Mouse (Mus musculus) layer of hippocampus, adult 2 months (tissue): ENCODE data around the gene Shisal2a. TPM values are rescaled to one million over a fixed set of nuclear protein-coding genes. Genes with fewer than 3 reads are reported as not detected.

Source experiments
- DNase-seq, 2 experiments: peaks; one replicate each; pipeline ENCODE4 v3.0.0; 2022; ENCODE audit warnings: low spot score in 2 of 2
- H3K27ac ChIP-seq: fragments of 200-600 bp; 2 replicates; pipeline ENCODE4 v1.8.1; 2022
- H3K4me3 ChIP-seq: fragments of 200-600 bp; 2 replicates; pipeline ENCODE4 v1.8.1; 2022; ENCODE audit warnings: mild to moderate bottlenecking
- CTCF ChIP-seq: fragments of 200-600 bp; conservative IDR thresholded peaks from 2 replicates; pipeline ENCODE4 v1.8.1; 2022; ENCODE audit warnings: antibody characterized with exemption, mild to moderate bottlenecking, moderate library complexity
- total RNA-seq, 2 experiments: library from RNA; stranded (reverse); gene quantifications; 2 replicates each; pipeline ENCODE4 v1.2.3; 2021

The Shisal2a gene
- total RNA-seq, 2 experiments from 2014 or later = not detected

DNA sequence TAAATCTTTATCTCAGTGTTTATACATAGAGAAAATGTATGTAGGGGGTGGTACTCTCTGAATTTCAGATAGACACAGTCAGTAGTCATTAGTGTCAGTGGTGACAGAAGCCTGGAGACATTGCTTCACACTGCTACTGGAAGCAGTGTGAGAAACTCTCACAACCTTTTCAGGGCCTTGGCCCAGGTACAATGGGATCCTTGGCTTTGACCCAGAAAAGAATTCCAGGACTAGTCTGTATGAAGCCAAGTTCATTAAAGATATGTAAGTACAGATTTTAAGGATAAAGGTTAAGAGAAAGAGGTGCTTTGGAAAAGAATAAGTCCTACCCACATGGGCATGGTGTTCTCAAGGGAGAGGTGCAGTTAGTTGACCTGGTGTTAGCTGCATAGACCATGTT lies 11.1 kb upstream of the Shisal2a start:
- no peak for DNase-seq
- H3K4me3 ChIP-seq = no peak overlapping the region
- no peak overlapping the region for H3K27ac ChIP-seq
- TF ChIP-seq CTCF = no peak

GRCm38 (mm10) chr4:108392558-108392957 lies 9.4 kb upstream of the Shisal2a start:
- Histone ChIP-seq H3K4me3 (no peak overlapping the region), H3K27ac (no peak overlapping the region)
- no peak for DNase-seq
- no peak for TF ChIP-seq CTCF

GRCm38 (mm10) chr4:108391124-108391523 lies 8.0 kb upstream of the Shisal2a start:
- Histone ChIP-seq H3K4me3 (no peak overlapping the region), H3K27ac (no peak overlapping the region)
- no peak for DNase-seq
- no peak for TF ChIP-seq CTCF

GRCm38 (mm10) chr4:108388741-108389140 lies 5.6 kb upstream of the Shisal2a start:
- H3K27ac ChIP-seq = no peak overlapping the region
- no peak overlapping the region for H3K4me3 ChIP-seq
- DNase-seq = no peak
- TF ChIP-seq CTCF = no peak

GRCm38 (mm10) chr4:108387681-108388253 lies 4.6 kb upstream of the Shisal2a start:
- Histone ChIP-seq H3K4me3 (peak overlapping the region; percentile 50), H3K27ac (peak overlapping the region; percentile 25; the same call in 1 of the 2 replicates)
- peak; percentile 23 to 29 for DNase-seq
- TF ChIP-seq CTCF = peak; percentile 32

DNA sequence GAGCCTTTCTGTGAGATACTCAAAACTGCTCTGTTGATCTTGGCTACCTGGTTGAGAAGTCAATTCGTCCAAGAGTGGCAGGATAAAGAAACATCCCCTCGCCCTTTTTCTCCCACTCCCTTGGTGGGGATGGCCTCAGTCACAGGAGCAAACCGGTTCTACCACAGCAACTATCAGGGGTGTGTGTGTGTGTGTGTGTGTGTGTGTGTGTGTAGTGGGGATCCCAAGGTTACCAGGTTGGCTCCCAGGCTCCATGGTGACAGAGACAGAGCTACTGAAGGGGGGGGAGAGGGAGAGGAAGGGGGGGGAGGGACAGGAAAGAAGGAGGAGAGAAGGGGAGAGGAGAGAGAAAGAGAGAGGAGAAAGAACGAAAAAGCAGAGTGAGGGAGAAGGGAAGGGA lies 4.0 kb upstream of the Shisal2a start:
- Histone ChIP-seq H3K4me3 (peak overlapping the region; percentile 50; the same call in 1 of the 2 replicates), H3K27ac (no peak overlapping the region; the same call in 1 of the 2 replicates)
- TF ChIP-seq CTCF = no peak
- no peak for DNase-seq

- Histone ChIP-seq H3K4me3 (no peak overlapping the region), H3K27ac (no peak overlapping the region)
- no peak for TF ChIP-seq CTCF
- DNase-seq = no peak
Measured at GRCm38 (mm10) chr4:108386087-108386486, 2.9 kb upstream of the Shisal2a start.

DNA sequence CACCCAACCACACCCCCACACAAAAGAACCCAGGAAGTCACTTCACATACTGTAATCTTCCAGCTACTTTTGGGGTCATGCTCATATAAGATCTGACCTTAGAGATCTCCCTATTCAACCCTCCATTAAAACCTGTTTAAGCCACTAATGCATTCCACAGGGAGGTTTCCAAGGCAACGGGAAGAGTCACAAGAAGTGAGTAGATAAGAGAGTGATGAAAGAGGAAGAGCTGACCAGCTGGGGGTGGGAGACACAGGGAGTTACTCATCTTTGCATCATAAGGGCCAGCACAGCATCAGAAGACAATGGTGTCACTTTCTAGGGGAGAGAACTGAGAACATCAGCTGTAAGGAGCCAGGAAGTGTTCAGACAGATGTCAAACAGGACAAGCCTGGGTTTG lies 3.0 kb downstream of the Shisal2a start:
- TF ChIP-seq CTCF = no peak
- Histone ChIP-seq H3K27ac (no peak overlapping the region), H3K4me3 (no peak overlapping the region)
- no peak for DNase-seq

DNA sequence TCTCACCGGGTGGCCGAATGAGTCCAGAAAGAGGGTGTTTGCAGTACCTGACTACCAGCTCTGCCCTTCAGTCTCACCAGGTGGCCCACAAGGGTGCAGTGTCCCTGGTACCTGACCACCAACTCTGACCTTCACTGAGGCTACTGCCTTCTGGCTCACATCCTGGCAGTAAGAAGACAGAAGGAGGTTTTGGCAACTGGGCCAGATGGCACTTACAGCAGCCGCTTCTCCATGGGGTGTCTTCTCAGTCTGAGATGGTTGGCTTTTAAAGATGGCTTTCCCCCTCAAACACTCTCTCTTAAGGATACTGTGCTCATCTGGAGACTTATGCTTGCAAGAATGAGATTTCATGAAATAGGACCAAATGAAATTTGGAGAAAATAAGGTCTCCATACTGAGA lies 3.7 kb downstream of the Shisal2a start:
- H3K4me3 ChIP-seq = no peak overlapping the region
- TF ChIP-seq CTCF = no peak
- no peak for DNase-seq
- H3K27ac ChIP-seq = no peak overlapping the region

DNA sequence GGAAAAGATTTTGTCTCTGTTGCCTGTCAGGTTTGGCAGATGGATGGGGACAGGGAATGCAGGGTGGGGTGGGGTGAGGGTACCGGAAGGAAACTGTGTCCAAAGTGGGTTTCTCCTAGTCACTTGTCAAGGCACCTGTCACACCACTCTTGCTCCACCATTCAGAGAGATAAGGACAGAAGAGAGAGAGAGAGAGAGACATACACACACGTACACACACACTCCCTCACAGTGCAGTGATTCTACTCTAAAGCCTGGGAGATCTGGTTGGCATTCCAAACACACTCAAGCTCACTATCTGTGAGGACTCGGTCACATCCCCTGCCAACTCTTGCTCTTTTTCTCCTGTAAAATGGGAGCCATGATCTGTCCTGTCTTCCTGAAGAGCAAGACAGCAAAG lies 11.0 kb downstream of the Shisal2a start:
- DNase-seq = no peak
- TF ChIP-seq CTCF = no peak
- Histone ChIP-seq H3K4me3 (no peak overlapping the region), H3K27ac (no peak overlapping the region)

DNA sequence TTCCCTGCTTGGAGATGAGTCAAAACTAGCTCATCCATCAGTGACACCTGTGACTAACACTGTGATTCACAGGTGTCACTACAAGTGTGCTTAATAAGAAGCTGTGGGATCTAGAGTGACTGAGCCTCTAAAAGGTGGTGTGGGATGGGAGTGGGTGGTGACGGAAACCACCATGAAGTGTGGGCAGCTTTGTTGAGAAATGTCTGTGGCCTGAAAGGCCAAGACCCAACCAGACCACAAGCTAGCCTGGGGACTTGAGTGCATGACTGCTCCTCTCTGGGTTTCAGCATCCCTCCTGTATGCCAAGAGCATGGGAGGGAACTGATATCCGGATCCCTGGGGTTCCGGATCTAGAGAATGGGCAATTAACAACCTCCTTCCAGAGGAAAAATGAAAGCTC lies 11.7 kb downstream of the Shisal2a start:
- Histone ChIP-seq H3K4me3 (no peak overlapping the region), H3K27ac (no peak overlapping the region)
- TF ChIP-seq CTCF = no peak
- no peak for DNase-seq

- DNase-seq = no peak
- no peak for TF ChIP-seq CTCF
- H3K4me3 ChIP-seq = no peak overlapping the region
- no peak overlapping the region for H3K27ac ChIP-seq
Measured at GRCm38 (mm10) chr4:108370409-108370808, 12.7 kb downstream of the Shisal2a start.

GRCm38 (mm10) chr4:108369254-108369653 lies 13.9 kb downstream of the Shisal2a start:
- Histone ChIP-seq H3K4me3 (no peak overlapping the region), H3K27ac (no peak overlapping the region)
- no peak for DNase-seq
- no peak for TF ChIP-seq CTCF

DNA sequence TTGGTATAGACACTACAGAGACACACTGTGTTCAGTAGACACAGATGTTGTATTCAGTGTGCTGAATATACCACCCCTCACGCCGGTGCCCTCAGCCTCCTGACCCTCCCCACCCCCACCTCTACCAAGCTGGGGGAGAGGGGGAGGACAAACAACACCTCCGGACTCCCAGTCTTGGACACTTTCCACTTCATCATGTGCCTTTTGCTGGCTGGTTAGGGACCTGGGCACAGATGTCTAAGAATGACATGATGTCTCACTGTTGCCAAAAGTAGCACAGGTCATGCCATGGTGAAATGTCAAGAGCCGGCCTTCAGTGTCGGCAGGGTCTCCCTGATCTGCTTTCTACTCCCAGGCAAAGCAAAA lies 19.1 kb downstream of the Shisal2a start:
- no peak for DNase-seq
- TF ChIP-seq CTCF = no peak
- H3K27ac ChIP-seq = no peak overlapping the region
- H3K4me3 ChIP-seq = no peak overlapping the region

DNA sequence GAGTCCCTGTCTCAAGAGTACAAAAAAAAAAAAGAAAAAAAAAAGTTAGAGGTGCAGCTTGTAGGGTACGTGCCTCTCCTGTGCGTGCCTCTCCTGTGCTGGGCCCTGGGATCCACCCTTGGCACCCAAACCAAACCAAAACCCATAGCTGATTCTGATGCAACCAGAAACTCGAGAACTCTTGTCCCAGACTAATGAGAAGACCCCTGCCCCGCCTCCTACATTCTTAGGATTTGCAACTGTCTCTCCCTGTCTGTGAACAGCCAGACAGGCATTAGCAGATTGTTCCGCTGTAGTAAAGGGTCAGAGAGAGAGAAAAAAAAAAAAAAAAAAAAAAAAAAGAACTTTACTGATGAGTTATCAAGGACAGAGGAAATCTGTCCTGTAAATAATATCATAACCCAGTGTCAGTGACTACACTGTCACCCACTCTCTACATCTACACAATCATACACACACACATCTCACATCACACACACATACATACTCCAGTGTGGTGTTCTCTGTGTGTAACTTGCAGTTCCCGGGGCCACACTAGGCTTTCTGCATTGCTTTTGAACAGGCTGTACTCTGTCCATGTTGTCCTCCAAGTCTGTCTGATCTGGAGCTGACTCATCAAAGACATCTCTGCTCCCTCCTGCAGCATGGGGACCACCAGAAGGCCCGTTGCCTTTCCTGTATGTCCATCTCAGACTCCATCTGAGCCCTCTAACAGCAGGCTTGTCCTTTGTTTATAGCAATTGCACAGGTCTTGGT lies 19.6 kb downstream of the Shisal2a start:
- Histone ChIP-seq H3K4me3 (no peak overlapping the region), H3K27ac (no peak overlapping the region)
- no peak for DNase-seq
- no peak for TF ChIP-seq CTCF
